Mouse (Mus musculus) cerebellum, adult 8-10 months (tissue): ENCODE measurements around the gene Gm11444.

Experiments used
- DNase-seq: peaks from one replicate; pipeline ENCODE4 v3.0.0; 2022

The Gm11444 gene

GRCm38 (mm10) chr11:85850233-85850632 is at the start of gene Gm11444:
Gene Gm11444 (minus strand): TSS chr11:85850333.
- DNase-seq: no peak

GRCm38 (mm10) chr11:85896335-85896985 is 46.3 kb upstream of the Gm11444 start:
- no peak for DNase-seq

- no peak for DNase-seq
Observed at GRCm38 (mm10) chr11:85894731-85895545, 44.8 kb upstream of the Gm11444 start.

- DNase-seq: no peak
Observed at GRCm38 (mm10) chr11:85894136-85894530, 44.0 kb upstream of the Gm11444 start.

- DNase-seq: no peak
Observed at GRCm38 (mm10) chr11:85893400-85894135, 43.4 kb upstream of the Gm11444 start.

- no peak for DNase-seq
Observed at GRCm38 (mm10) chr11:85892771-85893170, 42.6 kb upstream of the Gm11444 start.

- DNase-seq: no peak
Observed at GRCm38 (mm10) chr11:85891692-85892040, 41.5 kb upstream of the Gm11444 start.

- no peak for DNase-seq
Observed at GRCm38 (mm10) chr11:85891010-85891691, 41.0 kb upstream of the Gm11444 start.

GRCm38 (mm10) chr11:85890563-85890845 is 40.4 kb upstream of the Gm11444 start:
- DNase-seq: no peak

GRCm38 (mm10) chr11:85889730-85890562 is 39.8 kb upstream of the Gm11444 start:
- DNase-seq: no peak

GRCm38 (mm10) chr11:85889056-85889729 is 39.1 kb upstream of the Gm11444 start:
- no peak for DNase-seq

GRCm38 (mm10) chr11:85888451-85888961 is 38.4 kb upstream of the Gm11444 start:
- no peak for DNase-seq

- DNase-seq: no peak
Observed at GRCm38 (mm10) chr11:85887801-85888450, 37.8 kb upstream of the Gm11444 start.

GRCm38 (mm10) chr11:85887273-85887672 is 37.1 kb upstream of the Gm11444 start:
- no peak for DNase-seq

GRCm38 (mm10) chr11:85886429-85886785 is 36.3 kb upstream of the Gm11444 start:
- no peak for DNase-seq

GRCm38 (mm10) chr11:85885665-85886428 is 35.7 kb upstream of the Gm11444 start, which contains the start of gene Tbx4:
Gene Tbx4 (plus strand): TSS chr11:85886422.
- DNase-seq: no peak

- no peak for DNase-seq
Observed at GRCm38 (mm10) chr11:85884498-85884897, 34.4 kb upstream of the Gm11444 start.

GRCm38 (mm10) chr11:85876059-85876788 is 26.1 kb upstream of the Gm11444 start:
- no peak for DNase-seq

GRCm38 (mm10) chr11:85864363-85864762 is 14.2 kb upstream of the Gm11444 start:
- DNase-seq: no peak
